12 mouse cellular contexts compared by ENCODE assay signal in genomic region chr2:6794858-6795257, GRCm38 (mm10).
"Had no signal": no experiment of that assay in that cellular context is flagged by ENCODE, and none has a peak within 500 bp of the region (broad histone marks: within the 10 kb centered on the region; RNA-seq: fewer than 3 reads in every experiment).

No protein-coding gene starts in this region.

- H3K4me2 ChIP-seq: limb, embryonic 15.5 days; liver, embryonic 12.5 days; lung, embryonic 14.5 days; neural tube, embryonic 15.5 days had no signal

- H3K36me3 ChIP-seq: limb, embryonic 15.5 days; liver, embryonic 12.5 days; midbrain, embryonic 10.5 days; neural tube, embryonic 15.5 days had no signal

- DNase-seq: kidney, adult 8-10 months; kidney, postnatal 36 days; lung, embryonic 14.5 days; lung, postnatal 10 days; midbrain, embryonic 14.5 days had no signal

- H3K27me3 ChIP-seq: limb, embryonic 15.5 days; liver, embryonic 12.5 days; neural tube, embryonic 15.5 days had no signal

- H3K27ac ChIP-seq: kidney, postnatal 0 days; limb, embryonic 15.5 days; liver, embryonic 12.5 days; midbrain, embryonic 10.5 days; neural tube, embryonic 15.5 days; stomach, postnatal 0 days had no signal

- H3K4me3 ChIP-seq: limb, embryonic 15.5 days; liver, embryonic 12.5 days; midbrain, embryonic 10.5 days; myocyte; neural tube, embryonic 15.5 days had no signal

- ATAC-seq: liver, embryonic 12.5 days had no signal

- H3K9me3 ChIP-seq: limb, embryonic 15.5 days; liver, embryonic 12.5 days; midbrain, embryonic 10.5 days; neural tube, embryonic 15.5 days had no signal

- H3K9ac ChIP-seq: limb, embryonic 15.5 days; liver, embryonic 12.5 days; lung, embryonic 14.5 days; neural tube, embryonic 15.5 days had no signal

- H3K4me1 ChIP-seq: limb, embryonic 15.5 days; liver, embryonic 12.5 days had no signal
